Mouse (Mus musculus): ENCODE data around the gene Zbtb5. TPM values are rescaled to one million over a fixed set of nuclear protein-coding genes. Genes with fewer than 3 reads are reported as not detected.
"Not testable (repeated sequence)": the region's sequence is repeated elsewhere in the genome, so short reads cannot be mapped to it uniquely, and the experiment has no call there.

The Zbtb5 gene
- total RNA-seq, 2 experiments from 2014 or later = 7.8 to 8.3 TPM

- Histone ChIP-seq H3K4me3 (no peak overlapping the region), H3K27ac (no peak overlapping the region)
- intact Hi-C loops (cut with DNase I) = no loop called here
- TF ChIP-seq CTCF (IDR thresholded peaks at IDR 0.05) = no peak
- DNase-seq (ENCODE audit: extremely low spot score in 1 of 2, low spot score in 2 of 2) = no peak
Measured at GRCm38 (mm10) chr4:44963156-44963555, 49.1 kb downstream of the Zbtb5 start.

- TF ChIP-seq CTCF (IDR thresholded peaks at IDR 0.05) = no peak
Measured at GRCm38 (mm10) chr4:44959220-44959619, 53.0 kb downstream of the Zbtb5 start.

GRCm38 (mm10) chr4:44958776-44959175, 53.4 kb downstream of the Zbtb5 start:
- no peak for DNase-seq (ENCODE audit: extremely low spot score in 1 of 2, low spot score in 2 of 2)

More at GRCm38 (mm10) chr4:44959220-44959619, 53.0 kb downstream of the Zbtb5 start:
- no peak overlapping the region for H3K4me3 ChIP-seq
- no peak overlapping the region for H3K27ac ChIP-seq
- no peak for DNase-seq (ENCODE audit: extremely low spot score in 1 of 2, low spot score in 2 of 2)
- intact Hi-C loops (cut with DNase I) = no loop called here

GRCm38 (mm10) chr4:44953041-44953440, 59.2 kb downstream of the Zbtb5 start:
- Histone ChIP-seq H3K4me3 (no peak overlapping the region), H3K27ac (no peak overlapping the region)
- TF ChIP-seq CTCF (IDR thresholded peaks at IDR 0.05) = no peak
- intact Hi-C loops (cut with DNase I) = no loop called here
- no peak for DNase-seq (ENCODE audit: extremely low spot score in 1 of 2, low spot score in 2 of 2)

More at GRCm38 (mm10) chr4:44958776-44959175, 53.4 kb downstream of the Zbtb5 start:
- Histone ChIP-seq H3K4me3 (no peak overlapping the region), H3K27ac (no peak overlapping the region)
- no peak for TF ChIP-seq CTCF (IDR thresholded peaks at IDR 0.05)
- intact Hi-C loops (cut with DNase I) = no loop called here

- H3K4me3 ChIP-seq = no peak overlapping the region
- intact Hi-C loops (cut with DNase I) = no loop called here
- TF ChIP-seq CTCF (IDR thresholded peaks at IDR 0.05) = no peak
- no peak for DNase-seq (ENCODE audit: extremely low spot score in 1 of 2, low spot score in 2 of 2)
- no peak overlapping the region for H3K27ac ChIP-seq
Measured at GRCm38 (mm10) chr4:44948314-44948713, 63.9 kb downstream of the Zbtb5 start.

GRCm38 (mm10) chr4:44947464-44947863, 64.7 kb downstream of the Zbtb5 start:
- DNase-seq (ENCODE audit: extremely low spot score in 1 of 2, low spot score in 2 of 2) = no peak
- intact Hi-C loops (cut with DNase I) = no loop called here
- Histone ChIP-seq H3K27ac (no peak overlapping the region), H3K4me3 (no peak overlapping the region)
- TF ChIP-seq CTCF (IDR thresholded peaks at IDR 0.05) = no peak

GRCm38 (mm10) chr4:44946126-44946525, 66.1 kb downstream of the Zbtb5 start:
- H3K27ac ChIP-seq; intact Hi-C loops (cut with DNase I); H3K4me3 ChIP-seq; DNase-seq (ENCODE audit: extremely low spot score in 1 of 2, low spot score in 2 of 2): not testable (repeated sequence)

- no peak for DNase-seq (ENCODE audit: extremely low spot score in 1 of 2, low spot score in 2 of 2)
- Histone ChIP-seq H3K4me3 (no peak overlapping the region), H3K27ac (no peak overlapping the region)
- intact Hi-C loops (cut with DNase I) = no loop called here
- no peak for TF ChIP-seq CTCF (IDR thresholded peaks at IDR 0.05)
Measured at GRCm38 (mm10) chr4:44944426-44945075, 67.7 kb downstream of the Zbtb5 start.

- intact Hi-C loops (cut with DNase I) = no loop called here
- H3K27ac ChIP-seq = no peak overlapping the region
- no peak for DNase-seq (ENCODE audit: extremely low spot score in 1 of 2, low spot score in 2 of 2)
- no peak overlapping the region for H3K4me3 ChIP-seq
- TF ChIP-seq CTCF (IDR thresholded peaks at IDR 0.05) = no peak
Measured at GRCm38 (mm10) chr4:44943480-44943879, 68.7 kb downstream of the Zbtb5 start.

GRCm38 (mm10) chr4:44942237-44942636, 70.0 kb downstream of the Zbtb5 start:
- H3K4me3 ChIP-seq = no peak overlapping the region
- intact Hi-C loops (cut with DNase I) = no loop called here
- no peak for TF ChIP-seq CTCF (IDR thresholded peaks at IDR 0.05)
- DNase-seq (ENCODE audit: extremely low spot score in 1 of 2, low spot score in 2 of 2) = no peak
- no peak overlapping the region for H3K27ac ChIP-seq

Other genes with a start within 250 kb of the Zbtb5 start
- gene Grhpr, start 31.0 kb downstream of the Zbtb5 start, total RNA-seq (2021) = 10 to 100 TPM; 27.3 to 28.7 TPM
- gene Polr1e, start 6.2 kb upstream of the Zbtb5 start, total RNA-seq (2021) = 10 to 100 TPM; 10.1 to 10.3 TPM
- 10 to 100 TPM; 33.1 to 34.8 TPM for gene Fbxo10, start 72.2 kb upstream of the Zbtb5 start, total RNA-seq (2021)
- gene Tomm5, start 95.7 kb upstream of the Zbtb5 start, total RNA-seq (2021) = 10 to 100 TPM; 64.9 to 72.4 TPM
- gene Frmpd1, start 172.5 kb upstream of the Zbtb5 start, total RNA-seq (2021) = 10 to 100 TPM; 12.9 to 13.0 TPM

All from left cerebral cortex, adult 2 months (tissue).